Mouse (Mus musculus) forebrain, embryonic 15.5 days (tissue): ENCODE data around the gene Kat14. TPM values are rescaled to one million over a fixed set of nuclear protein-coding genes. Genes with fewer than 3 reads are reported as not detected.

Experiments
- ATAC-seq: fragments of 200-750 bp; cut with Nextera tagmentation; replicated peaks from 2 replicates; pipeline ENCODE4 v1.8.0; 2017; ENCODE audit warnings: mild to moderate bottlenecking, moderate TSS enrichment, moderate library complexity
- H3K27ac ChIP-seq: fragments of 300-500 bp; sonication (generic); replicated peaks from 2 replicates; pipeline ENCODE4 v1.5.1; 2015; ENCODE audit warnings: mild to moderate bottlenecking, inconsistent platforms
- H3K27me3 ChIP-seq: fragments of 300-500 bp; sonication (generic); 2 replicates; pipeline ENCODE4 v1.6.1; 2015; ENCODE audit warnings: inconsistent platforms
- H3K36me3 ChIP-seq: fragments of 300-500 bp; sonication (generic); 2 replicates; pipeline ENCODE4 v1.6.1; 2015; ENCODE audit warnings: mild to moderate bottlenecking, inconsistent platforms
- H3K4me1 ChIP-seq: fragments of 300-500 bp; sonication (generic); 2 replicates; pipeline ENCODE4 v1.6.1; 2015; ENCODE audit warnings: inconsistent platforms
- H3K4me2 ChIP-seq: fragments of 300-500 bp; sonication (generic); replicated peaks from 2 replicates; pipeline ENCODE4 v1.6.1; 2015; ENCODE audit warnings: mild to moderate bottlenecking, inconsistent platforms
- H3K4me3 ChIP-seq: fragments of 300-500 bp; sonication (generic); 2 replicates; pipeline ENCODE4 v1.5.1; 2015; ENCODE audit warnings: mild to moderate bottlenecking, inconsistent platforms
- H3K9ac ChIP-seq: fragments of 300-500 bp; sonication (generic); replicated peaks from 2 replicates; pipeline ENCODE4 v1.6.1; 2015; ENCODE audit warnings: mild to moderate bottlenecking, inconsistent platforms
- H3K9me3 ChIP-seq: fragments of 300-500 bp; sonication (generic); 2 replicates; pipeline ENCODE4 v1.6.1; 2016; ENCODE audit warnings: inconsistent platforms
- WGBS: fragments of 180-500 bp; shearing (Covaris S2); methylation state at CpG from one replicate; pipeline ENCODE4 v1.1.7; 2015; ENCODE audit warnings: mixed read lengths; 5-methylcytosine and 5-hydroxymethylcytosine counted together
- polyA plus RNA-seq: library from polyadenylated mRNA; unstranded; fragments of >200 nt; fragmentation: Nextera tagmentation; extraction: Ambion mirVana; gene quantifications from 2 replicates; pipeline ENCODE4 v1.2.1, GENCODE M21; 2015

The Kat14 gene
- polyA plus RNA-seq, 1 experiment from 2014 or later: 28.6 TPM

GRCm38 (mm10) chr2:144431286-144431825, 62.6 kb downstream of the Kat14 start:
- no peaks in the 10 kb centered on the region for H3K4me1 ChIP-seq
- ATAC-seq: no peak
- no peak overlapping the region for H3K4me2 ChIP-seq
- H3K4me3 ChIP-seq: no peak overlapping the region
- H3K9me3 ChIP-seq: no peaks in the 10 kb centered on the region
- no peaks in the 10 kb centered on the region for H3K27me3 ChIP-seq
- 76% methylated on average over 5 of the region's 5 CpGs for WGBS
- H3K36me3 ChIP-seq: no peaks in the 10 kb centered on the region
- no peak overlapping the region for H3K9ac ChIP-seq
- no peak overlapping the region for H3K27ac ChIP-seq

DNA sequence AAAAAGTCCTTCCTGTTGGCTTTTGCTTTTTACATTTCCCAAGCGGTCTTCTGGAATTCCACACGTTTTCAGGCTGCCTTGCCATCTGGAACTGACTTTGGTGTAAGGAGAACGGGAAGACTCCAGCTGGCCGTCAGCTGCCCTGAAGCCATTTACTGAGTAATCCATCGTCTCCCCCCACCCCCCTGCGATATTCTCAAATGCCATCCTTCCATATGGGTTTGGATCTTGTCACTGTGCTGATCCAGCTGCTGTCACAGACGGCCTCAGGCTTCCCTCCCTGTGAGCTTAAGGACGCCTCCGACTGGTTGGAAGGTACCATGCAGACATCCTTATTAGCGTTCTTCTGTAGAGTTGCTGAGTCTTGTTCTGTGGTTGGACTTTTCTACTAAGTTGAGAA, 66.9 kb downstream of the Kat14 start:
- no peak overlapping the region for H3K4me2 ChIP-seq
- ATAC-seq: no peak
- 74% methylated on average over 10 of the region's 10 CpGs for WGBS
- no peak overlapping the region for H3K4me3 ChIP-seq
- no peak overlapping the region for H3K27ac ChIP-seq
- no peaks in the 10 kb centered on the region for H3K9me3 ChIP-seq
- H3K4me1 ChIP-seq: no peaks in the 10 kb centered on the region
- H3K27me3 ChIP-seq: no peaks in the 10 kb centered on the region
- no peaks in the 10 kb centered on the region for H3K36me3 ChIP-seq
- no peak overlapping the region for H3K9ac ChIP-seq

DNA sequence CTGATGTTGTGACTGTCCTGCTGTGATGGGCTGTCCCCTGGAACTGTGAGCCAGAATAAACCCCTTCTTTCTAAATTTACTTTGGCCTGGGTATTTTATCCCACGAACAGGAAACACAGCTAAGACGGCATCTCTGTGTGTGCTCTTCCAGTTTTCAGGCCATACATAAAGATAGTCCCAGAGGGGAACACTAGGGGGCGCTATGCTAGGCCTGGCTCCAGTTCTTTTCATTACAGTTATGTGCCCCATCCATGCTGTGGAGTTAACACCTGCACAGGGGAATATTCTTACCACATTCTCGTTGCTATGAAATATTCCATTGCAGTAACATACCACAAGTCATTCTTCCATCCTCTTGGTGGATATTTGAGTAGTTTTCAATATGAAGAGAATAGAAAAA, 69.6 kb downstream of the Kat14 start:
- WGBS: 66% methylated on average over 4 of the region's 4 CpGs
- H3K4me3 ChIP-seq: no peak overlapping the region
- ATAC-seq: no peak
- no peak overlapping the region for H3K27ac ChIP-seq
- H3K27me3 ChIP-seq: no peaks in the 10 kb centered on the region
- no peak overlapping the region for H3K4me2 ChIP-seq
- H3K9ac ChIP-seq: no peak overlapping the region
- 0 out of 2 replicates have a peak, but pooled peaks cover 5% of the 10 kb centered on the region for H3K4me1 ChIP-seq
- H3K9me3 ChIP-seq: no peaks in the 10 kb centered on the region
- H3K36me3 ChIP-seq: no peaks in the 10 kb centered on the region

DNA sequence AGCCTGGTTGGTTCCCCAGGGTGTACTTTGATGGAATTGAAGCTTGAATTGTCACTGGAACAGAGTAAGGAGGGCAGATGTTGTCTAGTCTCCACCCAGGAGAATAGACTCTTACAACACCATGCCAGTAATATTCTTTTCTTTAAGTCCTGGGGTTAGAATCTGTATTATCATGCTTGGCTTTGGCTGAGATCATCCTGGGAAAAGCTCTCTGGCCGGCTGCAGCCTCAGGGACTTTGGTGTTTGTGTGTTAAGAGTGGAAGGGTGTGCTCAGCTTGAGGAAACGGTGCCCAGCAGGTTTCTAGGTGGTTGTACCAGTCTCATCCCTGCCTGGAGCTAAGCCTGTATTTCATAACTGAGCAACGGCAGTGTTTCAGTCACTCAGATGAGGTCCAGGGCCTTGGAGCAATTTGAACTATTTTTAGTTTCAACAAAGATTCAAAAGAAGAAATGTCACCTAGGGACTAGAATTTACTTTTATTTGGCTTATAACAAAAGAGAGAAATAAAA, 70.5 kb downstream of the Kat14 start:
- Histone ChIP-seq H3K4me2 (no peak overlapping the region), H3K36me3 (no peaks in the 10 kb centered on the region), H3K9me3 (no peaks in the 10 kb centered on the region), H3K4me3 (no peak overlapping the region), H3K27ac (no peak overlapping the region), H3K9ac (no peak overlapping the region), H3K4me1 (0 out of 2 replicates have a peak, but pooled peaks cover 5% of the 10 kb centered on the region), H3K27me3 (no peaks in the 10 kb centered on the region)
- ATAC-seq: no peak
- 81% methylated on average over 3 of the region's 3 CpGs for WGBS

GRCm38 (mm10) chr2:144441386-144441915, 72.7 kb downstream of the Kat14 start:
- 0 out of 2 replicates have a peak, but pooled peaks cover 5% of the 10 kb centered on the region for H3K4me1 ChIP-seq
- 75% methylated on average over 11 of the region's 11 CpGs for WGBS
- H3K36me3 ChIP-seq: no peaks in the 10 kb centered on the region
- H3K9ac ChIP-seq: no peak overlapping the region
- H3K27ac ChIP-seq: no peak overlapping the region
- H3K4me3 ChIP-seq: no peak overlapping the region
- H3K9me3 ChIP-seq: no peaks in the 10 kb centered on the region
- no peak overlapping the region for H3K4me2 ChIP-seq
- no peaks in the 10 kb centered on the region for H3K27me3 ChIP-seq
- ATAC-seq: no peak

GRCm38 (mm10) chr2:144446360-144446999, 77.7 kb downstream of the Kat14 start:
- Histone ChIP-seq H3K9me3 (no peaks in the 10 kb centered on the region), H3K4me3 (no peak overlapping the region), H3K9ac (no peak overlapping the region), H3K4me1 (no peaks in the 10 kb centered on the region), H3K27ac (no peak overlapping the region), H3K36me3 (no peaks in the 10 kb centered on the region), H3K4me2 (no peak overlapping the region), H3K27me3 (no peaks in the 10 kb centered on the region)
- ATAC-seq: no peak
- WGBS: 79% methylated on average over 7 of the region's 7 CpGs

GRCm38 (mm10) chr2:144450378-144450777, 81.6 kb downstream of the Kat14 start:
- H3K27me3 ChIP-seq: peaks cover 15% of the 10 kb centered on the region; the same call in 1 of the 2 replicates
- no peak overlapping the region for H3K27ac ChIP-seq
- no peaks in the 10 kb centered on the region for H3K4me1 ChIP-seq
- no peaks in the 10 kb centered on the region for H3K9me3 ChIP-seq
- H3K4me2 ChIP-seq: no peak overlapping the region
- H3K36me3 ChIP-seq: no peaks in the 10 kb centered on the region
- H3K9ac ChIP-seq: no peak overlapping the region
- H3K4me3 ChIP-seq: no peak overlapping the region
- 73% methylated on average over 2 of the region's 2 CpGs for WGBS
- ATAC-seq: no peak

DNA sequence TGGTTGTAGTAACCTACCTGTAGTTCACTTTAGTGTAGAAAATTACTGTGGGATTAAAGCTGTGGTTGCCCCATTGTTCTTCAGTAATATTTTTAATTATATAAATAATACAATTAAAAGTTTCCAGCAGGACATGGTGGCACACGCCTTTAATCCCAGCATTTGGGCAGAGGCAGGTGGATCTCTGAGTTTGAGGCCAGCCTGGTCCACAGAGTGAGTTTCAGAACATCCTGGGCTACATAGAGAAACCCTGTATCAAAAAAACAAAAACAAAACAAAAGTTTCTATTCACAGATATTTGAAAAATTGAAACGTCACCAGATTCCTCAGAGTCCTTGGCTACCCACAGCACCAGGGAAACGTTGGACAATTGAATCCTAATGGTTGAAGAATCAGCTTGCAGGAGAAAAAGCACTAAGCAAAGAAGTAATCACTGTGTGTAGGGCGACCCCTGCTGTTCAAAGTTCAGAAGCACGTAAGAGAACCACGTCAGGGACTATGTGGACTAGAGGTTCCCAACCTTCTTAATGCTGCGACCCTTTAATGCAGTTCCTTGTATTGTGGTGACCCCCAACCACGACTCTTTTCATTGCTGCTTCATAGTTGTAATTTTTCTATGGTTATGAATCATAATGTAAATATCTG, 83.7 kb downstream of the Kat14 start:
- 15% methylated on average over 8 of the region's 8 CpGs for WGBS
- Histone ChIP-seq H3K36me3 (no peaks in the 10 kb centered on the region), H3K4me3 (no peak overlapping the region), H3K27me3 (peaks cover 18% of the 10 kb centered on the region; the same call in 1 of the 2 replicates), H3K9ac (no peak overlapping the region), H3K4me2 (no peak overlapping the region), H3K4me1 (no peaks in the 10 kb centered on the region), H3K9me3 (no peaks in the 10 kb centered on the region), H3K27ac (no peak overlapping the region)
- peak; percentile 68 for ATAC-seq

Other genes with a start within 250 kb of the Kat14 start
- 10.9 and 12.8 TPM in 2 replicates for gene Mgme1, start 98.3 kb upstream of the Kat14 start, polyA plus RNA-seq
- 58.8 and 62.4 TPM in 2 replicates for gene Snx5, start 98.1 kb upstream of the Kat14 start, polyA plus RNA-seq
- not detected in 2 replicates for gene Ovol2, start 36.8 kb upstream of the Kat14 start, polyA plus RNA-seq
- 1.6 TPM in 1 of 2 replicates, not detected in the other for gene Pet117, start within 50 bp of the Kat14 start, polyA plus RNA-seq
- 4.5 and 5.2 TPM in 2 replicates for gene Dzank1, start 158.4 kb downstream of the Kat14 start, polyA plus RNA-seq
- 30.5 and 31.7 TPM in 2 replicates for gene Polr3f, start 158.7 kb downstream of the Kat14 start, polyA plus RNA-seq
- gene Rbbp9, start 181.9 kb downstream of the Kat14 start, polyA plus RNA-seq: 58.9 and 59.3 TPM in 2 replicates
- gene Sec23b, start 187.2 kb downstream of the Kat14 start, polyA plus RNA-seq: 69.9 and 72.9 TPM in 2 replicates
- 53.5 and 56.9 TPM in 2 replicates for gene Smim26, start 225.1 kb downstream of the Kat14 start, polyA plus RNA-seq
- 63.4 and 67.8 TPM in 2 replicates for gene Dtd1, start 230.9 kb downstream of the Kat14 start, polyA plus RNA-seq